Mouse (Mus musculus) midbrain, embryonic 15.5 days (tissue): Measurements from ENCODE around the gene Grk5. TPM values are rescaled to one million over a fixed set of nuclear protein-coding genes. Genes with fewer than 3 reads are reported as not detected.
"Not testable (repeated sequence)": the region's sequence is repeated elsewhere in the genome, so short reads cannot be mapped to it uniquely, and the experiment has no call there.

ENCODE experiments used
- ATAC-seq: fragments of 200-750 bp; cut with Nextera tagmentation; replicated peaks from 2 replicates; pipeline ENCODE4 v1.8.0; 2017; ENCODE audit warnings: moderate TSS enrichment
- H3K27ac ChIP-seq: fragments of 300-500 bp; sonication (generic); 2 replicates; pipeline ENCODE4 v1.5.1; 2015; ENCODE audit warnings: mild to moderate bottlenecking, inconsistent platforms
- H3K27me3 ChIP-seq: fragments of 300-500 bp; sonication (generic); replicated peaks from 2 replicates; pipeline ENCODE4 v1.6.1; 2015; ENCODE audit warnings: inconsistent platforms
- H3K36me3 ChIP-seq: fragments of 300-500 bp; sonication (generic); replicated peaks from 2 replicates; pipeline ENCODE4 v1.6.1; 2015; ENCODE audit warnings: inconsistent platforms
- H3K4me1 ChIP-seq: fragments of 300-500 bp; sonication (generic); 2 replicates; pipeline ENCODE4 v1.6.1; 2015; ENCODE audit warnings: inconsistent platforms
- H3K4me2 ChIP-seq: fragments of 300-500 bp; sonication (generic); 2 replicates; pipeline ENCODE4 v1.6.1; 2015; ENCODE audit warnings: inconsistent platforms, mild to moderate bottlenecking, moderate library complexity
- H3K4me3 ChIP-seq: fragments of 300-500 bp; sonication (generic); 2 replicates; pipeline ENCODE4 v1.5.1; 2015; ENCODE audit warnings: mild to moderate bottlenecking, inconsistent platforms
- H3K9ac ChIP-seq: fragments of 300-500 bp; sonication (generic); 2 replicates; pipeline ENCODE4 v1.6.1; 2015; ENCODE audit warnings: mild to moderate bottlenecking, inconsistent platforms
- H3K9me3 ChIP-seq: fragments of 300-500 bp; sonication (generic); 2 replicates; pipeline ENCODE4 v1.6.1; 2016; ENCODE audit warnings: inconsistent platforms
- WGBS: fragments of 180-500 bp; shearing (Covaris S2); methylation state at CpG from one replicate; pipeline ENCODE4 v1.1.7; 2015; ENCODE audit warnings: mixed read lengths; 5-methylcytosine and 5-hydroxymethylcytosine counted together
- polyA plus RNA-seq: library from polyadenylated mRNA; unstranded; fragments of >200 nt; fragmentation: Nextera tagmentation; extraction: Ambion mirVana; gene quantifications from 2 replicates; pipeline ENCODE4 v1.2.1, GENCODE M21; 2015

Gene Grk5
- polyA plus RNA-seq, result 2.5 and 2.6 TPM in 2 replicates

GRCm38 (mm10) chr19:60889714-60890315, at the start of gene Grk5:
TSS of gene Grk5 (plus strand) at chr19:60889749.
- peaks cover 24% of the 10 kb centered on the region for H3K4me1 ChIP-seq
- WGBS, result under 1% methylated on average over 55 of the region's 55 CpGs
- peak within 1 kb of the TSS; percentile 78 for H3K9ac ChIP-seq
- H3K36me3 ChIP-seq, result no peaks in the 10 kb centered on the region
- H3K27ac ChIP-seq, result peak within 1 kb of the TSS; percentile 93
- peak within 1 kb of the TSS; percentile 82 for H3K4me3 ChIP-seq
- no peaks in the 10 kb centered on the region for H3K27me3 ChIP-seq
- ATAC-seq, result peak; percentile 99
- H3K4me2 ChIP-seq, result peak within 1 kb of the TSS; percentile 58
- H3K9me3 ChIP-seq, result no peaks in the 10 kb centered on the region

GRCm38 (mm10) chr19:60843324-60843723, 46.2 kb upstream of the Grk5 start:
- ATAC-seq, result no peak
- Histone ChIP-seq H3K4me1 (no peaks in the 10 kb centered on the region), H3K9me3 (no peaks in the 10 kb centered on the region), H3K36me3 (peaks cover 16% of the 10 kb centered on the region), H3K27ac (no peak overlapping the region), H3K27me3 (no peaks in the 10 kb centered on the region), H3K4me3 (no peak overlapping the region), H3K9ac (no peak overlapping the region), H3K4me2 (no peak overlapping the region)

- Histone ChIP-seq H3K27me3 (no peaks in the 10 kb centered on the region), H3K36me3 (0 out of 2 replicates have a peak, but pooled peaks cover 3% of the 10 kb centered on the region), H3K9me3 (no peaks in the 10 kb centered on the region), H3K4me3 (no peak overlapping the region), H3K9ac (no peak overlapping the region), H3K4me1 (no peaks in the 10 kb centered on the region), H3K27ac (no peak overlapping the region), H3K4me2 (no peak overlapping the region)
- no peak for ATAC-seq
These were observed 43.8 kb upstream of the Grk5 start for GRCm38 (mm10) chr19:60845731-60846130.

- Histone ChIP-seq H3K4me2 (peak within 1 kb of the TSS; percentile 77), H3K27ac (peak within 1 kb of the TSS; percentile 73), H3K27me3 (no peaks in the 10 kb centered on the region), H3K9me3 (no peaks in the 10 kb centered on the region), H3K4me1 (peaks cover 11% of the 10 kb centered on the region; the same call in 1 of the 2 replicates), H3K9ac (peak within 1 kb of the TSS; percentile 69), H3K4me3 (peak within 1 kb of the TSS; percentile 68), H3K36me3 (0 out of 2 replicates have a peak, but pooled peaks cover 4% of the 10 kb centered on the region)
- WGBS, result 2% methylated on average over 30 of the region's 30 CpGs
- ATAC-seq, result peak; percentile 99
These were observed 28.5 kb upstream of the Grk5 start, which contains the start of gene Sfxn4 for GRCm38 (mm10) chr19:60860868-60861700. TSS of gene Sfxn4 (minus strand) at chr19:60861479.

GRCm38 (mm10) chr19:60866169-60866568, 23.4 kb upstream of the Grk5 start:
- H3K4me1 ChIP-seq, H3K4me2 ChIP-seq, H3K27ac ChIP-seq, H3K36me3 ChIP-seq, H3K4me3 ChIP-seq, H3K9me3 ChIP-seq, H3K27me3 ChIP-seq, H3K9ac ChIP-seq, ATAC-seq: not testable (repeated sequence)
- 95% methylated on average over 4 of the region's 4 CpGs for WGBS

- Histone ChIP-seq H3K4me1 (peaks cover 5% of the 10 kb centered on the region; the same call in 1 of the 2 replicates), H3K4me2 (no peak overlapping the region), H3K36me3 (no peaks in the 10 kb centered on the region), H3K27me3 (no peaks in the 10 kb centered on the region), H3K27ac (no peak overlapping the region), H3K4me3 (no peak overlapping the region), H3K9me3 (no peaks in the 10 kb centered on the region), H3K9ac (no peak overlapping the region)
- 83% methylated on average over 1 of the region's 1 CpGs for WGBS
- ATAC-seq, result no peak
These were observed 19.1 kb upstream of the Grk5 start for GRCm38 (mm10) chr19:60870489-60870888.

- H3K4me2 ChIP-seq, result no peak overlapping the region
- 94% methylated on average over 5 of the region's 5 CpGs for WGBS
- H3K9me3 ChIP-seq, result no peaks in the 10 kb centered on the region
- no peaks in the 10 kb centered on the region for H3K27me3 ChIP-seq
- H3K36me3 ChIP-seq, result no peaks in the 10 kb centered on the region
- H3K4me3 ChIP-seq, result no peak overlapping the region
- H3K27ac ChIP-seq, result no peak overlapping the region
- peaks cover 5% of the 10 kb centered on the region; the same call in 1 of the 2 replicates for H3K4me1 ChIP-seq
- H3K9ac ChIP-seq, result no peak overlapping the region
- no peak for ATAC-seq
These were observed 18.2 kb upstream of the Grk5 start for GRCm38 (mm10) chr19:60871366-60871765.

GRCm38 (mm10) chr19:60872272-60872671, 17.3 kb upstream of the Grk5 start:
- no peak for ATAC-seq
- Histone ChIP-seq H3K27ac (no peak overlapping the region), H3K4me3 (no peak overlapping the region), H3K9ac (no peak overlapping the region), H3K27me3 (no peaks in the 10 kb centered on the region), H3K4me1 (peaks cover 5% of the 10 kb centered on the region; the same call in 1 of the 2 replicates), H3K4me2 (no peak overlapping the region), H3K36me3 (no peaks in the 10 kb centered on the region), H3K9me3 (no peaks in the 10 kb centered on the region)
- WGBS, result 7% methylated on average over 1 of the region's 1 CpGs

GRCm38 (mm10) chr19:60873501-60873900, 16.0 kb upstream of the Grk5 start:
- no peak overlapping the region for H3K9ac ChIP-seq
- WGBS, result 28% methylated on average over 4 of the region's 4 CpGs
- peak overlapping the region; percentile 80; the same call in 1 of the 2 replicates for H3K27ac ChIP-seq

GRCm38 (mm10) chr19:60874064-60874694, 15.4 kb upstream of the Grk5 start, which contains the start of gene Prdx3:
TSS of gene Prdx3 (minus strand) at chr19:60874556.
- no peaks in the 10 kb centered on the region for H3K27me3 ChIP-seq
- H3K36me3 ChIP-seq, result no peaks in the 10 kb centered on the region
- peaks cover 5% of the 10 kb centered on the region; the same call in 1 of the 2 replicates for H3K4me1 ChIP-seq
- under 1% methylated on average over 28 of the region's 28 CpGs for WGBS
- H3K9me3 ChIP-seq, result no peaks in the 10 kb centered on the region
- H3K4me3 ChIP-seq, result peak within 1 kb of the TSS; percentile 60
- peak within 1 kb of the TSS; percentile 74 for H3K4me2 ChIP-seq
- ATAC-seq, result peak; percentile 99
- H3K27ac ChIP-seq, result peak within 1 kb of the TSS; percentile 80
- peak within 1 kb of the TSS; percentile 58 for H3K9ac ChIP-seq

More at GRCm38 (mm10) chr19:60873501-60873900, 16.0 kb upstream of the Grk5 start:
- Histone ChIP-seq H3K4me2 (peak overlapping the region; percentile 74), H3K9me3 (no peaks in the 10 kb centered on the region), H3K27me3 (no peaks in the 10 kb centered on the region), H3K36me3 (no peaks in the 10 kb centered on the region), H3K4me3 (peak overlapping the region; percentile 60), H3K4me1 (peaks cover 5% of the 10 kb centered on the region; the same call in 1 of the 2 replicates)
- ATAC-seq, result no peak

GRCm38 (mm10) chr19:60883129-60883528, 6.4 kb upstream of the Grk5 start:
- H3K36me3 ChIP-seq, result no peaks in the 10 kb centered on the region
- ATAC-seq, result no peak
- no peaks in the 10 kb centered on the region for H3K4me1 ChIP-seq
- no peak overlapping the region for H3K4me3 ChIP-seq
- no peak overlapping the region for H3K9ac ChIP-seq
- H3K27ac ChIP-seq, result no peak overlapping the region
- H3K9me3 ChIP-seq, result no peaks in the 10 kb centered on the region
- H3K27me3 ChIP-seq, result no peaks in the 10 kb centered on the region
- WGBS, result 5% methylated on average over 3 of the region's 3 CpGs
- H3K4me2 ChIP-seq, result no peak overlapping the region

GRCm38 (mm10) chr19:60887637-60888036, 1.9 kb upstream of the Grk5 start:
- Histone ChIP-seq H3K9me3 (no peaks in the 10 kb centered on the region), H3K4me1 (peaks cover 23% of the 10 kb centered on the region), H3K9ac (no peak overlapping the region), H3K36me3 (no peaks in the 10 kb centered on the region), H3K27ac (no peak overlapping the region), H3K4me3 (no peak overlapping the region), H3K4me2 (no peak overlapping the region), H3K27me3 (no peaks in the 10 kb centered on the region)
- 76% methylated on average over 2 of the region's 2 CpGs for WGBS
- ATAC-seq, result no peak
